Mouse (Mus musculus) lung, adult 2 months (tissue): ENCODE measurements around the gene Rnasek.

Experiments
- CTCF ChIP-seq: fragments of 200-500 bp; IDR thresholded peaks from 2 replicates; pipeline ENCODE4 v1.5.1; 2011; ENCODE audit warnings: mild to moderate bottlenecking, low read length, control low read depth; ENCODE audit not compliant: insufficient read depth
- POLR2A ChIP-seq: fragments of 200-500 bp; IDR thresholded peaks from 2 replicates; pipeline ENCODE4 v1.6.1; 2011; ENCODE audit warnings: low read depth, mild to moderate bottlenecking, control low read depth, low read length, borderline replicate concordance; ENCODE audit errors: extremely low read depth

GRCm38 (mm10) chr11:70232546-70232945 lies 7.1 kb downstream of the Rnasek start:
- TF ChIP-seq CTCF: no peak
- 0 out of 2 replicates have a peak, but pooled peaks have one; percentile 2 for TF ChIP-seq POLR2A
